Mouse (Mus musculus): ENCODE measurements at regions not wholly inside any gene's neighbourhood (a gene's known extent, or its start where the extent isn't known, plus 50 kb on each side); places are given as distances from the start of the nearest gene placed in this dataset.

- Histone ChIP-seq H3K27ac (no peak overlapping the region), H3K9ac (no peak overlapping the region), H3K4me2 (no peak overlapping the region), H3K9me3 (replicated peaks) (no peaks in the 10 kb centered on the region), H3K4me3 (replicated peaks) (no peak overlapping the region), H3K4me1 (no peaks in the 10 kb centered on the region), H3K27me3 (no peaks in the 10 kb centered on the region), H3K36me3 (no peaks in the 10 kb centered on the region)
- 63% methylated on average over 5 of the region's 5 CpGs for WGBS
- ATAC-seq (replicated peaks; ENCODE audit: low FRiP score) = no peak
Observed at GRCm38 (mm10) chr19:28732998-28733397, 53.1 kb upstream of the Glis3 start.

- no peak overlapping the region for H3K4me2 ChIP-seq
- ATAC-seq (replicated peaks; ENCODE audit: low FRiP score) = no peak
- no peaks in the 10 kb centered on the region for H3K36me3 ChIP-seq
- H3K4me1 ChIP-seq = no peaks in the 10 kb centered on the region
- no peak overlapping the region for H3K27ac ChIP-seq
- WGBS = 74% methylated on average over 6 of the region's 6 CpGs
- no peak overlapping the region for H3K4me3 ChIP-seq (replicated peaks)
- no peak overlapping the region for H3K9ac ChIP-seq
- no peaks in the 10 kb centered on the region for H3K27me3 ChIP-seq
- no peaks in the 10 kb centered on the region for H3K9me3 ChIP-seq (replicated peaks)
Observed at GRCm38 (mm10) chr19:28733781-28734180, 53.9 kb upstream of the Glis3 start.

GRCm38 (mm10) chr19:28743176-28743793 is 63.4 kb upstream of the Glis3 start:
- WGBS = 71% methylated on average over 5 of the region's 5 CpGs
- Histone ChIP-seq H3K27ac (0 out of 2 replicates have a peak overlapping the region, but pooled peaks have one; percentile 13), H3K36me3 (no peaks in the 10 kb centered on the region), H3K4me3 (replicated peaks) (no peak overlapping the region), H3K9ac (no peak overlapping the region), H3K4me1 (no peaks in the 10 kb centered on the region), H3K9me3 (replicated peaks) (no peaks in the 10 kb centered on the region), H3K4me2 (no peak overlapping the region), H3K27me3 (no peaks in the 10 kb centered on the region)
- ATAC-seq (replicated peaks; ENCODE audit: low FRiP score) = 0 out of 2 replicates have a peak, but pooled peaks have one; percentile 36

GRCm38 (mm10) chr19:28745105-28745504 is 65.2 kb upstream of the Glis3 start:
- 0 out of 2 replicates have a peak overlapping the region, but pooled peaks have one; percentile 18 for H3K27ac ChIP-seq
- ATAC-seq (replicated peaks; ENCODE audit: low FRiP score) = no peak

DNA sequence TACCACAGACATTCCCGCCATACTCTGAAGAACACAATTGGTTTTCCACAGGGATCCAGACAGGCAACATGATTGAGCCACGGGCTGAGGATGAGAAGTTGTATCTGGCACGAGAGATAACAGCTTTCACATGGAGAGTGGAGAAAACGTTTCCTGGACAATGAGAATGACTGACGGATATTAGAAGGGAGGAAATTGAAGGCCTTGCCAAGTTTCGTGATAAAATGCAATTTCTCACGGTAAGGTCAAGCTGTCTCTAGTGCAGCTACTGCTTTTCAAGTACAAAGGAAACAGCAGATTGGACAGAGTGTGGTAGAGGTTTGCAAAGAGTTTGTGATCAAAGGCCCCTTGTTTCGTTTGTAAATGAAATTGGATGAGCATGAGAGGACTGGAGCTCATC is 65.7 kb upstream of the Glis3 start:
- 47% methylated on average over 8 of the region's 8 CpGs for WGBS
- 0 out of 2 replicates have a peak overlapping the region, but pooled peaks have one; percentile 18 for H3K27ac ChIP-seq
- no peak for ATAC-seq (replicated peaks; ENCODE audit: low FRiP score)
- H3K9me3 ChIP-seq (replicated peaks) = no peaks in the 10 kb centered on the region
- no peaks in the 10 kb centered on the region for H3K27me3 ChIP-seq
- no peak overlapping the region for H3K4me3 ChIP-seq (replicated peaks)
- no peak overlapping the region for H3K9ac ChIP-seq
- H3K4me1 ChIP-seq = peaks cover 7% of the 10 kb centered on the region
- H3K4me2 ChIP-seq = no peak overlapping the region
- no peaks in the 10 kb centered on the region for H3K36me3 ChIP-seq

More at GRCm38 (mm10) chr19:28745105-28745504, 65.2 kb upstream of the Glis3 start:
- no peak overlapping the region for H3K9ac ChIP-seq
- no peaks in the 10 kb centered on the region for H3K9me3 ChIP-seq (replicated peaks)
- H3K4me1 ChIP-seq = peaks cover 5% of the 10 kb centered on the region
- no peak overlapping the region for H3K4me3 ChIP-seq (replicated peaks)
- WGBS = 93% methylated on average over 2 of the region's 2 CpGs
- H3K36me3 ChIP-seq = no peaks in the 10 kb centered on the region
- no peaks in the 10 kb centered on the region for H3K27me3 ChIP-seq
- H3K4me2 ChIP-seq = no peak overlapping the region

DNA sequence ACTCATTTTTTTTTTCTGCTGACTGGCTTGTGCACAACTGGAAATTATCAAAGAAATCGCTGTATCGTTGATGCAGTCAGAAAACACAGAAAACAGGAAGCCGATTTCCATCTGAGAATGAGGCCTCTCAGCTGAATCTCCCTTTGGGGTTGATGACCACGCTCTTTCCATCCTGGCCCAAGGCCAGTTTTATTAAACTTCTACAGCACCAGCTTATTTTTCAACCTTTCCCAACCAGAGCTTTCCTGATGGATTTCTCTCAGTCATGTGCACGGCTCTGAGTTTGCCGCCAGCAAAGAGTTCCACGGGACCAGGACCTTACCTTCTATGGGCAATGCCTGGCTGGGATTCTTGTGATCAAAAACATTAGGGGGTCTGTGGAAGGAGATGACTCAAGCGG is 71.2 kb upstream of the Glis3 start:
- no peak for ATAC-seq (replicated peaks; ENCODE audit: low FRiP score)
- WGBS = 64% methylated on average over 8 of the region's 8 CpGs
- peaks cover 11% of the 10 kb centered on the region for H3K4me1 ChIP-seq
- H3K4me2 ChIP-seq = 0 out of 2 replicates have a peak overlapping the region, but pooled peaks have one; percentile 44
- no peak overlapping the region for H3K4me3 ChIP-seq (replicated peaks)
- H3K9me3 ChIP-seq (replicated peaks) = no peaks in the 10 kb centered on the region
- H3K27ac ChIP-seq = peak overlapping the region; percentile 75
- no peaks in the 10 kb centered on the region for H3K27me3 ChIP-seq
- H3K9ac ChIP-seq = no peak overlapping the region
- H3K36me3 ChIP-seq = no peaks in the 10 kb centered on the region

DNA sequence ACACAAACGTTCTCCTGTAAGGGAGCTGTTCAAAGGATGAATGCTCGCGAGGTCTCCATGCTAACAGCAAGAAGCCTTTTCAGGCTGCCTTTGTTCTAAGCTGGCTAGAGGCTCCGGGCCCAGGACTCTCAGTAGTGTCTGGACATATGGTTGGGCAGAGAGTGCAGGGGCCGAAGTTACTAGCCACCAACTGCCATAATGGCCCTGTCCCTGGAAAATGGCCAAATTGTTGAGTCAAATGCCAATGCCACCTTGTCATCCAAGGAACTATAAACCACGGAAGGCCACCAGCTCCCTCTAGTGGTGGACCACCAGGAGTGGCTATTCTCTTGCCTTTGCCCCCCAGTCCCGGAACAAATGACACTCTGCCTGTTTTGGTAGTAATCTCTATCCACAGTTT is 76.0 kb upstream of the Slc1a1 start:
- H3K4me2 ChIP-seq = no peak overlapping the region
- H3K27ac ChIP-seq = no peak overlapping the region
- H3K9ac ChIP-seq = no peak overlapping the region
- no peak for ATAC-seq (replicated peaks; ENCODE audit: low FRiP score)
- 0 out of 2 replicates have a peak, but pooled peaks cover 2% of the 10 kb centered on the region for H3K9me3 ChIP-seq (replicated peaks)
- no peak overlapping the region for H3K4me3 ChIP-seq (replicated peaks)
- WGBS = 32% methylated on average over 7 of the region's 7 CpGs
- no peaks in the 10 kb centered on the region for H3K36me3 ChIP-seq
- no peaks in the 10 kb centered on the region for H3K27me3 ChIP-seq
- 0 out of 2 replicates have a peak, but pooled peaks cover 4% of the 10 kb centered on the region for H3K4me1 ChIP-seq

- Histone ChIP-seq H3K27me3 (no peaks in the 10 kb centered on the region), H3K9me3 (replicated peaks) (no peaks in the 10 kb centered on the region), H3K27ac (no peak overlapping the region), H3K4me3 (replicated peaks) (no peak overlapping the region), H3K9ac (no peak overlapping the region), H3K4me2 (no peak overlapping the region), H3K4me1 (no peaks in the 10 kb centered on the region), H3K36me3 (no peaks in the 10 kb centered on the region)
- whole genome bisulfite sequencing = 78% methylated on average over 11 of the region's 11 CpGs
- no peak for ATAC-seq (replicated peaks; ENCODE audit: low FRiP score)
Observed at GRCm38 (mm10) chr19:28764795-28765360, 70.0 kb upstream of the Slc1a1 start.

DNA sequence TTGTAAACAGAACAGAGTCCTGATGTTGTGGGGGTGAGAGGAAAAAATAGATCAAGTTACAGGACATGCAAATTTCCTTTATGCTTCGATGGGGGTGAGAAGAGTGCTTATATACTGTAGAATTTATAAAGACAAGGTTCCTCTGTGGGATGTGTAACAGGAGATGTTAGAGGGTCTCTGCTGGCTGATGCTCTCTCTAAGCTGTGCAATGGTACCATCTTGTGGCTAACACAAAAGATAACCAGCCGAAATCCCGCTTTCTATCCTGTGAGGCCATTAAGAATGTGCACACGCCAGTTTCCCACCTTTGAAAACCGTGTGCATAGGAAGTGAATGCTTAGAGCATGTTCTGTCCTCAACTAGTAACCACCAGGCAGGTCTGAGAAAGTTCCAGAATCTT is 66.6 kb upstream of the Slc1a1 start:
- Histone ChIP-seq H3K4me2 (no peak overlapping the region), H3K4me1 (no peaks in the 10 kb centered on the region), H3K27me3 (no peaks in the 10 kb centered on the region), H3K36me3 (no peaks in the 10 kb centered on the region), H3K9ac (no peak overlapping the region), H3K4me3 (replicated peaks) (no peak overlapping the region), H3K27ac (no peak overlapping the region), H3K9me3 (replicated peaks) (no peaks in the 10 kb centered on the region)
- 36% methylated on average over 5 of the region's 5 CpGs for WGBS
- no peak for ATAC-seq (replicated peaks; ENCODE audit: low FRiP score)

DNA sequence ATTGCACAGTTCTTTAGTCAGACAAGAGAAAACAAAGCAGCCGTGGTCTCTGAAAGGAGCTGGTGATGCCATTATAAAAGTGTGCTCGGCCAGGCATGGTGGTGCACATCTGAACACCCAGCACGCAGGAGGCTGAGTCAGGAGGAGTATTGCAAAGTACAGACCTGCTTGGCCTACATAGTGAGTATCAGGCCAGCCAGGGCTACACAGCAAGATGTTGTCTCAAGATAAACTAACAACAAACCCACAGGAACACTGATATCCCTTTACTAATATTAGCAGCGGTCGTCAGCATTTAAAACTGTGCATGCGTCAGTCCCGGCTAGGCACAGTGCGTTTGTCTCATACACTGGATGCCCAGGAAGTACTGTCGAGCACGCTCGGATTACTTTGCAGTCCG is 64.4 kb upstream of the Slc1a1 start:
- no peak overlapping the region for H3K4me3 ChIP-seq (replicated peaks)
- no peak overlapping the region for H3K4me2 ChIP-seq
- no peak for ATAC-seq (replicated peaks; ENCODE audit: low FRiP score)
- H3K27ac ChIP-seq = no peak overlapping the region
- H3K9me3 ChIP-seq (replicated peaks) = no peaks in the 10 kb centered on the region
- no peaks in the 10 kb centered on the region for H3K27me3 ChIP-seq
- no peaks in the 10 kb centered on the region for H3K4me1 ChIP-seq
- H3K9ac ChIP-seq = no peak overlapping the region
- H3K36me3 ChIP-seq = no peaks in the 10 kb centered on the region
- 85% methylated on average over 12 of the region's 12 CpGs for WGBS

- H3K4me2 ChIP-seq = no peak overlapping the region
- H3K9ac ChIP-seq = no peak overlapping the region
- ATAC-seq (replicated peaks; ENCODE audit: low FRiP score) = no peak
- no peak overlapping the region for H3K4me3 ChIP-seq (replicated peaks)
- no peaks in the 10 kb centered on the region for H3K36me3 ChIP-seq
- WGBS = 43% methylated on average over 7 of the region's 7 CpGs
- H3K27me3 ChIP-seq = no peaks in the 10 kb centered on the region
- no peaks in the 10 kb centered on the region for H3K9me3 ChIP-seq (replicated peaks)
- H3K27ac ChIP-seq = no peak overlapping the region
- no peaks in the 10 kb centered on the region for H3K4me1 ChIP-seq
Observed at GRCm38 (mm10) chr19:28771836-28772235, 63.0 kb upstream of the Slc1a1 start.

GRCm38 (mm10) chr19:28772840-28773570 is 61.8 kb upstream of the Slc1a1 start:
- H3K4me1 ChIP-seq = peaks cover 3% of the 10 kb centered on the region; the same call in 1 of the 2 replicates
- H3K9me3 ChIP-seq (replicated peaks) = no peaks in the 10 kb centered on the region
- no peak overlapping the region for H3K4me2 ChIP-seq
- no peak overlapping the region for H3K27ac ChIP-seq
- H3K4me3 ChIP-seq (replicated peaks) = no peak overlapping the region
- no peak overlapping the region for H3K9ac ChIP-seq
- ATAC-seq (replicated peaks; ENCODE audit: low FRiP score) = no peak
- H3K36me3 ChIP-seq = no peaks in the 10 kb centered on the region
- WGBS = 50% methylated on average over 9 of the region's 9 CpGs
- H3K27me3 ChIP-seq = no peaks in the 10 kb centered on the region

Measured in kidney, embryonic 15.5 days (tissue).